Comparison of ENCODE assay signal across 8 mouse cellular contexts in the genomic region with DNA sequence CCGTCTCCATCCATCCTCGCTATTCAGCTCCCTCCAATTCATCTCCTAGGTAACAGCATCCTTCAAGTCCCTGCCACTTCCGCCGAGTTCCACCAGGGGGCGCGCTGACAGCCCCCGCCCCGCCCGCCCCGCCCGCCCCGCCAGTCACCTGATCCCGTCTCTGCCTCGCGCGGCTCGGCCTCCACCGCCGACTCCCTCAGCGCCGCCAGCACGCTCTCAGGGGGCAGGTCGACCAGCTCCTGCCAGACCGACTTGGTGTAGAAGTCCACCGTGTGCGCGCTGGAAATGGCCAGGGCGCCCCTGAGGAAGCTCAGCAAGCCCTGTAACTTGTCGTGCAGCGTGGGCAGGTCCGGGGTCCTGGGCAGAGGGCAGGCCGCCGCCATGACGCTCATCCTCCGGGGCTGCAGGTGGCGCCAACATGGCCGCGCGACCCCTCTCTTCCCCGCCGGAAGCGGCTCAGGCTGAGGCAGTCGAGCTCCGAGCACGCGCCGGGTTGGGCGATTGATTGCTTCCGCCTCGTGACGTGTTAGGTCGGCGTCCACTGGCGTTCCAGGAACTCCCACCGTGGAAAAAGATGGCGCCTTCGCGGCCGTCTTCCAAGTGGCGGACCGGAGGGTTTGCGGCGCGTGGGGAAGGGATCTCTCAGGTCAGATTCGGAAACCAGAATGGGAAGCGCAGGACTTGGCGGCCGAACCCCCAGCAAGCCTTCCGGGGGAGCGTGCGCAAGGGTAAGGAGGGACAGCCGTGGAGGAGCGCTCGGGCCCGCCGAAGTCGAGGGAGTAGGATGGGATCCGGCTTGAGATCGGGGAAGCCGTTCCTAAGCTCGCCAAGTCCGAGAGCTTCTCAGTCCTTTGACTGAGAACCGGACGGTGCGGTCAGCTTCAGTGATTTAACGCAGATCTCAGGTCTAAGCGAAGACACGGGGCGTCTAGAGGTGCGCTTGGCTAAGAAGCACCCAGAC. TPM values are rescaled to one million over a fixed set of nuclear protein-coding genes. Genes with fewer than 3 reads are reported as not detected.
DNase-seq lines count a peak whose midpoint lies in the region; ATAC-seq and TF ChIP-seq lines count a peak whose summit lies in the region.

Gene Ccdc59 (plus strand): TSS at position 140 of the 961 bp plus-strand sequence.
Gene Mettl25 (minus strand): TSS at position 453 of the 961 bp plus-strand sequence.

- WGBS in hindbrain, embryonic 10.5 days, result under 1% methylated on average over 90 of the region's 90 CpGs
- WGBS in lung, postnatal 0 days, result under 1% methylated on average over 83 of the region's 90 CpGs

- ATAC-seq in frontal cortex, adult (ENCODE audit: low TSS enrichment), result peak; percentile 98
- peak; percentile 98 for ATAC-seq in lung, postnatal 0 days

- H3K36me3 ChIP-seq in hindbrain, embryonic 10.5 days, result peaks cover 38% of the 10 kb centered on the region
- H3K36me3 ChIP-seq in lung, postnatal 0 days (ENCODE audit: insufficient read depth, low read length), result peaks cover 13% of the 10 kb centered on the region

- peak; percentile 66 for TF ChIP-seq CTCF in lung, postnatal 0 days (IDR thresholded peaks at IDR 0.05)

- H3K27me3 ChIP-seq in hindbrain, embryonic 10.5 days (ENCODE audit: insufficient read depth, poor library complexity, severe bottlenecking), result no peaks in the 10 kb centered on the region
- no peaks in the 10 kb centered on the region for H3K27me3 ChIP-seq in lung, postnatal 0 days (replicated peaks; ENCODE audit: insufficient read depth, low read length)

- peak within 1 kb of the TSS; percentile 72 for H3K4me2 ChIP-seq in lung, postnatal 0 days (replicated peaks; ENCODE audit: low read depth, low read length)

- peak within 1 kb of the TSS; percentile 97 for H3K27ac ChIP-seq in hindbrain, embryonic 10.5 days
- peak within 1 kb of the TSS; percentile 96 for H3K27ac ChIP-seq in lung, postnatal 0 days (ENCODE audit: low read length)

- peak within 1 kb of the TSS; percentile 82 for H3K4me3 ChIP-seq in hindbrain, embryonic 10.5 days
- peak within 1 kb of the TSS; percentile 79 for H3K4me3 ChIP-seq in lung, postnatal 0 days (ENCODE audit: low read depth, low read length)

- H3K9ac ChIP-seq in lung, postnatal 0 days (replicated peaks; ENCODE audit: low read depth), result peak within 1 kb of the TSS; percentile 69

- no peak; the same call in 1 of the 2 replicates for TF ChIP-seq EP300 in lung, postnatal 0 days (IDR thresholded peaks at IDR 0.05)

- peak; percentile 99 for DNase-seq in MN1 (ENCODE audit: low spot score)
- peak; percentile 97 for DNase-seq in cerebellum, adult 9-10 months
- peak; percentile 98 for DNase-seq in hindbrain, embryonic 10.5 days (ENCODE audit: low spot score)
- peak; percentile 96 for DNase-seq in layer of hippocampus, adult 9-11 months
- DNase-seq in lung, postnatal 0 days (ENCODE audit: low spot score), result peak; percentile 96
- DNase-seq in ovary, postnatal 14 days (ENCODE audit: low spot score), result peak; percentile 96
- DNase-seq in thymus, postnatal 14 days, result peak; percentile 97

- peaks cover 17% of the 10 kb centered on the region for H3K4me1 ChIP-seq in hindbrain, embryonic 10.5 days (replicated peaks)
- peaks cover 3% of the 10 kb centered on the region; the same call in 1 of the 2 replicates for H3K4me1 ChIP-seq in lung, postnatal 0 days (ENCODE audit: insufficient read depth, low read depth, low read length)

- no peaks in the 10 kb centered on the region for H3K9me3 ChIP-seq in hindbrain, embryonic 10.5 days
- no peaks in the 10 kb centered on the region for H3K9me3 ChIP-seq in lung, postnatal 0 days (ENCODE audit: low read length)

RNA-seq across cellular contexts. Expression of gene Ccdc59, which starts in this region (rescaled TPM):
- polyA plus RNA-seq in hindbrain, embryonic 10.5 days (2016; fragmentation: Nextera tagmentation; extraction: Ambion mirVana), result 49.2 and 59.5 TPM in 2 replicates
- 46.8 and 49.2 TPM in 2 replicates for polyA plus RNA-seq in lung, postnatal 0 days (2015; fragmentation: Nextera tagmentation; extraction: Ambion mirVana)

RNA-seq across cellular contexts. Expression of gene Mettl25, which starts in this region (rescaled TPM):
- polyA plus RNA-seq in hindbrain, embryonic 10.5 days (2016; fragmentation: Nextera tagmentation; extraction: Ambion mirVana), result 11.7 and 11.9 TPM in 2 replicates
- polyA plus RNA-seq in lung, postnatal 0 days (2015; fragmentation: Nextera tagmentation; extraction: Ambion mirVana), result 10.8 and 11.7 TPM in 2 replicates

Comparison
In these comparisons a context has a peak if more than half of its experiments do, and no peak if none do; other contexts are left out.
1. Peak in every context shown above with its lines: DNase-seq, ATAC-seq, H3K4me3 ChIP-seq and H3K27ac ChIP-seq.